Mouse (Mus musculus) lung, postnatal 4 days (tissue): ENCODE data around the gene Eif4e3.

Experiments
- DNase-seq, 2 experiments: peaks; one replicate each; pipeline ENCODE4 v3.0.0; 2021

Gene Eif4e3

DNA sequence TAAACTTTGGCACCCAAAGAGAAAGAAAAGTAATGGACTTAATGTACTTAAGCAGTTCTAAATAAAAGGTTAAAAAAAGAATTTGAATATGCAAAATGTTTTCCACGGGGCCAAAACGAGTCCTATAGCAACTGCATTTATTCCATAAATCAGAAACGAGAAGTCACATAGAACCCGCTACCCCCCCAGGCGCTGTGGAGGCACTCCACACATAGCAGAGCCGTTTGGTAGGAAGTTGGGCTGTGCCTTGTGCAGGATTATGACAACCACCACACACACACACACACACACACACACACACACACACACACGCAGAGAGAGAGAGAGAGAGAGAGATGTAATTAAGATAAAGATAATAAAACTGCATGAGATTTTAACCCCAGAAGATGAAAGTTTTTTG lies 46.1 kb downstream of the Eif4e3 start:
- DNase-seq, result no peak

DNA sequence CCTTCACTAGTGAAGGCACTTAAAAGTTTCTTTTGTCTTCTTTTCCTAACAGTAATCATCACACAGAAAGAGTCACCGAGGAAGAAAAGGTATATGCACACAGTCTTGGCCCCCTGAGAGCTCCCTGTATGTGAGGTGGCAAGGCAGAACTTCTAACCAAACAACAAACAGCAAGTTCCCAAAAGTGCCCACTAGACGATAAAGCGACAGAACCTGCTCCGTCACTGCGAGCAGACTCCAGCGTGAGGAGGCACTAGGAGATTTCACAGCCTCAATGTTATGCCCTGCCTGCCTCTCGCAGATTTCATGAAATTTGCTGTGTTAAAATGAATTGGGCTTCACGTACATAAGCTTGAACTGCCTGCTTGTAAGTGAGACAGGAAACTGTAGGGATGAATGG lies 46.6 kb downstream of the Eif4e3 start:
- no peak for DNase-seq

DNA sequence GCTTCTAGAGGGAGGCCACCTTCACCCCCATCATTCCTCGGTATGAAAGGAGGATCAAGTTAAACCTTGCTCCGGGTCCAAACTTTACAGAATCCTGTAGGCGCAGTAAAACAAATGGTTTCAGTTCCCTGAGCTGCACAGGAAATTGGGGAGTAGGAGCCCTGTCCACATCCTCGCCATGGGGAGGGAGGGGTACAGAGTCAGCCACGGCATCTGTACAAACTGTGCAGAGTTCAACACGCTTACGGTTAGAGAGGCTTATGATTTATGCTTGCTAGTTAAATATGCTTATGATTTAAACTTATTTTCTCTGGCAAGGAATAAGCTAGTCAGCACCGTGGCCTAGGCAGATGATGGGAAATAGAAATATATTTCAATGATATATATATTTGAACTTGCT lies 47.1 kb downstream of the Eif4e3 start:
- DNase-seq, result no peak

- DNase-seq, result no peak
Measured at GRCm38 (mm10) chr6:99617867-99618266, 48.7 kb downstream of the Eif4e3 start.

GRCm38 (mm10) chr6:99617415-99617814 lies 49.2 kb downstream of the Eif4e3 start:
- DNase-seq, result no peak

DNA sequence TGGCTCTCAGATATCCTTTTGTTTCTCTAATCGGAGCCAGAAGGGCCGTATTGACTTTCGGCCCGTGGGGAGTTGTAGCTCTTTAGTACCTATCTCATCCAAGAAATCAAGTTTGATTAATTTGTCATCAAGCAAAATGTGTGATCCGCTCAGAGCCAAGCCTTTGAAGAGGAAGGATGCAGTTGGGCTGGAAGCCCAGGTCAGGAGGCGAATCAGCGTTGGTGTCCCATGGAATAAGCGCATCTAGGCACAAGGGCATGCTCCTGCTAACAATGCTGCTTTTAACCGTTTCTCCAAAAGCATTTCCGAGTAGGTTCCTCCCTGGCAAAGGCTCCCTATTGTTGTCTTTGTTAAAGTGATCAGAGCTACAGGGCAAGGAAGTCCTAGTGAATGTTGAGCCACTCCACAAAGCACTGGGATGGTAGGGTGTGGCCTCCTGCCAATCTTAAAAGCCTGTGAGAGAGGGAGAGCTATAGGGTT lies 51.3 kb downstream of the Eif4e3 start:
- DNase-seq, result peak; percentile 28 to 67

DNA sequence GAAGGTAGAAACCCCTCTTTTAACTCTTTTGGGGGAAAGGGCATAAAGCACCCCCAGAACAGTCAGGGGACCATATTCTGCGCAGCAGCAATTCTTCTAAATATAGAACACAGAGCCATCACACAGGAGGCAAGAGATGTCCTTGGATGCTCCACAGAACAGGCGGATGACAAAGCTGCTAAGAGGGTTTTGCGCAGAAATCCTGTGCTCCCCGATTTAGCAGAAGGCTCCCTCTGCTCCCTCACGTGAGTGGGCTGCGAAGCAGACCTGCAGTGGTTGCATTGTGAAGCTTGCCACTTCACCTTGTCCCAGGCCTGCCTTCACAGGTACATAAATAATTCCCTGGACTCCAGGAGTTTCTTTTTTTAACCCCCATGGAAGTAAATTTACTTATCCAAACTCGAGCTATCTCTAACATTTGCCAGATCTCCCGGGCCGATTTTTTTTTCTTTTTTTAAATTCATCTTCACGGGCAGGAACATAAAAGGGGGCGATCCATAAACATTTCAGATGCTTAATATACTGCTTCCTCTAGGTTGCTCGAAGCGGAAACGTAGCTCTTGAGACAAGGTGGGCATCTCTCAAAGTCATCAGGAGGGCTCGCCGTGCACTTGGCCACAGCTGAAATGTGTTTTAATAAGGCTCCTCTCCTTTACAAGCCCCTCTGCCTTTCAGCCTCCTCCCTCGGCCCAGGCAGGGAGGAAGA lies 51.9 kb downstream of the Eif4e3 start:
- no peak for DNase-seq

DNA sequence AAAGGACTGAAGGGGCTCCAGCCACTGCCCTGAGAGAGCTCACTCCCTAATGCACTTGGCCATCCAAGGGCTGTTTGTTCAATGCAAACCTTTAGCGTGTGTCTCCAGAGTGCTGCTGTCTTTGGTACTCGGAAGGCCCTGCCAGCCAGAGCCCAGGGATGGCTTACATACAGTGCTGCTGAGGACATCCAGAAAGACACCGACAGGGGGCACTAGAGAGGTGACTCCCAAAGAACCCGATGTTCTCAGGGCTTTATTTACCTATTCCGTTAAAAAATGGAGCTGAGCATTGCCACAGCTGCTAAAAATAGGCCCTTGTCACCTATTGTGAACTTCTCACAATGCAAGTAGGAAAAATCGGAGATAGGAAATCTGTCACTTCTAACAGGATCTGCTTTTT lies 54.7 kb downstream of the Eif4e3 start:
- DNase-seq, result no peak

- DNase-seq, result peak; percentile 52 to 54
Measured at GRCm38 (mm10) chr6:99610454-99611427, 55.8 kb downstream of the Eif4e3 start.

GRCm38 (mm10) chr6:99606079-99606478 lies 60.5 kb downstream of the Eif4e3 start:
- DNase-seq, result no peak

DNA sequence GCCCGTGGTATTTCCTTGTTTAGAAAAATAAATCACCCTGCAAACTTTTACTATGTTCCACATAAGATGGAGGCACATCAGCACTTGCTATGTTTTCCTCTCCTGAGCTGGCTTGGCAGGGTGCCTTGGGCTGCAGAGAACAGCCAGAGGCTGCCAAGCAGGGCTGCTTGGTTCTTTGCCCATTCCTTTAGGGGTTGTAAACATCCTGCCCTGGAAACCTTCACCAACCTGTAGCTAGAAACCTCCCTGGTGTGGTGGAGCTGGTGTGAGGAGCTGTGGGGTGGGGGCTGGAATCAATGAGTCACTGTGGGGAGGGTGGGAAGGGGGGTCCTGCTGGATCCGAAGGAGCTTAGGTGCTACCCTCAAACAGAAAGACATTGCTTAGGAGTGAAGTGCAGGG lies 61.8 kb downstream of the Eif4e3 start:
- peak; percentile 37 to 63 for DNase-seq

- DNase-seq, result no peak
Measured at GRCm38 (mm10) chr6:99602434-99602833, 64.1 kb downstream of the Eif4e3 start.

DNA sequence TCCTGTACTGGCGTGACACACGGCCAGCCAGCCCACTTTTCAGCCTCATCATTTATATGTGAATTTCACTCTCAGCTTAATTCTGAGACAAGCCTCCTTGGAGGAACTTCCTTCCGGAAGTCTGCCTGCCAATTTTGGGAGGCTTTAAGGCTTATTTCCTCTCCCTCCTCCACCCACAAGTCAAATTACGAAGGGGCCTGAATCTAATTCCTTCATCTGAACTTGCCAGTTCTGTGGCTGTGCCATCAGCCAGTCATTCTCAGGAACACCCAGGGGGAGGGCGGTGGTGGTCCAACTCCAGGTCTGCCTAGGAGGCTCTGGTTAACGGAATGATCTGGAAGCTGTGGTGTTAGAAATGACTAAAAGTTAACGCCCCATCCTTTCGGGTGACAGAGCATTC lies 65.7 kb downstream of the Eif4e3 start:
- DNase-seq, result no peak

DNA sequence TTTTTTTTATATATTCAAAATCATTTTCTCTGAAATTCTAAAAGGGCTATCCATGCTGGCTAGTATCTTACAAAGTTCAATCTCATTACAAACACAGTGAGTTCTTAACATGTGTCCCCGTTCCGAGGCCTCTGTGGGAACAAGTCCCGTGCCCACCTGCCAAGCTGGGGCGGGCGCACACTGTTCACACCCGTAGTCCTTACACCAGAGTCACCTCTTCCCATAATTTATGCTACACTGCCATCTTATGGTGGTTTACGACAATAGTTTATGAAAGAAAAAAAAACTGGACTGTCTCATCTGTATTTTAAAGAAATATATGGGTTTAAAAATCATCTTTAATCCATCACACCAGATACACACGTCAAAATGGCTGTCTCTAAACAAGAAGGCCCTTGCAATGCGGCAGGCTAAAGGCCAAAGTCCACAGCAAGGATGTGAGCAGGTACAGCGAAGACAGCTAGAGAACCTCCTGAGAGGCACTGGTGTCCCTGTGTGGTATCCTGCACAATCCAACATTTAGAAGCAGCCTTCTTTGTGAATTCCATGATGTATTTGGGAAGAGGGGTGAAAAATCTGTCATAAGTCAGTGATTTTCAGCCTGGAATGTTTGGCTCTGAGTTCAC lies 66.3 kb downstream of the Eif4e3 start:
- DNase-seq, result peak; percentile 45 to 61

DNA sequence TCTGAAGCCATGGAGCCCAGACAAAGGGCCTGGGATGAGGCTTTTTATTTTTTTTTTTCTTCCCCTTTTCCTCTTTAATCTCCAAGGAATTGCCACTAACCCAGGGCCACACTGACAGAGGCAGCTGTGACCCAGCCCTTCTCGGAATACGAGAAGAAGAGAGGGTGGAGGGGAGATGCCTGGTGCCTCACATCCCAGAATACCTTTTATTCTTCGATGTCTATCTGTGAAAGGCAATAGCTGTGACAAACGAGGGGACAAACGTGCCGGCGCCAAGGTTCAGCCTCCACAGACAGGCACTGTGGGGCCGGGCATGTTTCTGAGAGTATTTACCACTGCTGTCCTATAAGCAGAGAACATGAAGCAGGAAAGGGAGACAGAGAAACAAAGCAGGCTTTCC lies 66.9 kb downstream of the Eif4e3 start:
- DNase-seq, result no peak

- DNase-seq, result peak in 1 of 2 experiments; percentile 34
Measured at GRCm38 (mm10) chr6:99599229-99599628, 67.3 kb downstream of the Eif4e3 start.

- no peak for DNase-seq
Measured at GRCm38 (mm10) chr6:99577040-99577439, 89.5 kb downstream of the Eif4e3 start.

DNA sequence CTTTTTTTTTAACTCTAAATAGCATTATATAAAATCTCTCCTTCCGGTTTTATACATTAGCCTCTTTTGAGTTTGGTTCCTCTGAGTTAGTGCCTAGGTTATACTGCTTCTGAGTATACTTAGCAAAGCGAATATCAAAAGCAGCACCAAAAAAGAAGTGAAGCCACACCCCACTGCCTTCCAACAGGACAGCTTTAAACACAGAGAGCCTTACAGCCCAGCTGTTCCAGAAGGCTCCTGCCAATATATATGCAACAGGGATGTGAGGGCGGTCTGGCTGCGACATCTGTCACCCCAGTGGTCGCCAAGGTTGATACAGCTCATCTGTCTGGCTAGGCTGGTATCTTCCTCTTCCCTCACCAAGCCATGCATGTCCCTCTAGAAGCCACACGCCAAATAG lies 90.9 kb downstream of the Eif4e3 start:
- peak in 1 of 2 experiments; percentile 29 for DNase-seq
